Mouse (Mus musculus) megakaryocyte, embryonic 14.5 days (primary cell): ENCODE data around the gene Vamp2.

ENCODE experiments used
- FLI1 ChIP-seq: IDR thresholded peaks from 2 replicates; pipeline ENCODE4 v1.6.1; 2012; ENCODE audit warnings: low read length, inconsistent platforms, mixed read lengths
- GATA1 ChIP-seq: IDR thresholded peaks from 3 replicates; pipeline ENCODE4 v1.6.1; 2012; ENCODE audit warnings: mixed read lengths, low read length, inconsistent platforms, borderline replicate concordance

- no peak for TF ChIP-seq GATA1
- no peak for TF ChIP-seq FLI1
Observed at GRCm38 (mm10) chr11:69059357-69059974, 28.8 kb upstream of the Vamp2 start, which contains the start of gene Borcs6.
